Mouse (Mus musculus): Measurements from ENCODE around the gene Qsox1. TPM values are rescaled to one million over a fixed set of nuclear protein-coding genes. Genes with fewer than 3 reads are reported as not detected.

Qsox1 gene
- polyA plus RNA-seq, 1 experiment from 2014 or later = 47.8 TPM

DNA sequence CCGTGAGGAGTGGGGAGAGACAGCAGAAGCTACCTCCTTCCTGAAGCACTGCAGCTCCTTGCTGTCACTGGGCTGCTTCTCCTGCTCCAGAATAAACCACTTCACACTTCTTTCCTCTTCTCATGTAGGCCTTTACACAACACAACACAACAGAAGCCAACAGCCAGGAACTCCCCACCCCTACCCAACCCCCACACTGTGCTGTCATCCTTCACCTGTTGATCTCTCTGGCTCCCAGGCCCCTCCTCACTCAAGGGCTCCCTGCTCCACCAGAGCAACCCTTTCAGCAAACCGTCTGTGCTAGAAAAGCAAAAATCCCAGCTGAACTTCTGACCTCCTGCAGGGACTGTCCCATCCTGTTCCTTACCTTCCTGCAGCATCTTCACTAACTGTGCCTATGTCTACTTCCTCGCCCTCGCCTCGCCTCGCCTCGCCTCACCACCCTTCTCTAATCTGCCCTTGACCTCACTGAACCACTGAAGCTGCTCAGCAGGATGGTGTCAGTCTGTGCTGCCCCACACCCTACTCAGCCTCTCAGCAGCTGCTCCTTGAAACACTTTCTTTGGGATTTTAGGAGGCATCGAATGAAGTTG lies 15.1 kb upstream of the Qsox1 start:
- WGBS = 40% methylated on average over 8 of the region's 8 CpGs
- Histone ChIP-seq H3K27ac (ENCODE audit: low read length) (no peak overlapping the region), H3K27me3 (ENCODE audit: control insufficient read depth, insufficient read depth, low read depth, low read length) (no peaks in the 10 kb centered on the region), H3K4me2 (ENCODE audit: low read depth, low read length) (no peak overlapping the region), H3K9ac (ENCODE audit: low read length) (no peak overlapping the region), H3K36me3 (ENCODE audit: control insufficient read depth, insufficient read depth, low read length) (no peaks in the 10 kb centered on the region), H3K9me3 (ENCODE audit: control insufficient read depth, low read length) (no peaks in the 10 kb centered on the region), H3K4me1 (replicated peaks; ENCODE audit: control insufficient read depth, insufficient read depth, low read length) (no peaks in the 10 kb centered on the region), H3K4me3 (ENCODE audit: low read length) (no peak overlapping the region)
- no peak for ATAC-seq (ENCODE audit: low read depth)

DNA sequence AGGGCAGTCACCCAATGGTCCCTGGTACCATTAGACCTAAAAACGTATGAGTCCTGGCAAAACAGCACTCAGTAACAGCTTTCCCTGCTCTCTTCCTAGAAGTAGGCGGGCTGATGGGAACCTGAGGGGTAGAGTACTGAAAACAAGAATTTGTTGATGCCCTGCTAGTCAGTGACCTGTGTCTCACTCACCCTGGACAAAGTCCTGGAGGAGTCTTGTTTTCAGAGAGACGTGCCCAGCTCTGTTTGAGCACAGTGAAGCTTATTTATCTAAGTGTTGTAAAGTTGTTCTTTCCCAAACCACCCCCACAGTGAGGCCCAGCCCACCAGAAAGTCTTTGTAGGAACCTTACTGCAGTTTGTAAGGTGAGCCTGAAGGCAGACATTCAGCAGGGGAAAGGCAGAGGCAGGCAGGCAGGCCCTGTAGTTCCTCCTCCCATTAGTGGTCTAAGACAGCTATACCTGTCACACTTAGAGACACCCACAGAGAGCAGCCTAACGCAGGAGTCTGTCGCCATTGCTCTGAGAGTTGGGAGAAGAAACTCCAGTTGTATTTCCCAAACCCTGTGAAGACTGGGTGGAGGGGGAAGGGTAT lies 14.2 kb upstream of the Qsox1 start:
- H3K27me3 ChIP-seq (ENCODE audit: control insufficient read depth, insufficient read depth, low read depth, low read length) = no peaks in the 10 kb centered on the region
- H3K4me3 ChIP-seq (ENCODE audit: low read length) = no peak overlapping the region
- WGBS = 31% methylated on average over 5 of the region's 5 CpGs
- no peaks in the 10 kb centered on the region for H3K36me3 ChIP-seq (ENCODE audit: control insufficient read depth, insufficient read depth, low read length)
- ATAC-seq (ENCODE audit: low read depth) = no peak
- no peak overlapping the region for H3K27ac ChIP-seq (ENCODE audit: low read length)
- H3K4me1 ChIP-seq (replicated peaks; ENCODE audit: control insufficient read depth, insufficient read depth, low read length) = no peaks in the 10 kb centered on the region
- H3K9ac ChIP-seq (ENCODE audit: low read length) = no peak overlapping the region
- no peak overlapping the region for H3K4me2 ChIP-seq (ENCODE audit: low read depth, low read length)
- no peaks in the 10 kb centered on the region for H3K9me3 ChIP-seq (ENCODE audit: control insufficient read depth, low read length)

DNA sequence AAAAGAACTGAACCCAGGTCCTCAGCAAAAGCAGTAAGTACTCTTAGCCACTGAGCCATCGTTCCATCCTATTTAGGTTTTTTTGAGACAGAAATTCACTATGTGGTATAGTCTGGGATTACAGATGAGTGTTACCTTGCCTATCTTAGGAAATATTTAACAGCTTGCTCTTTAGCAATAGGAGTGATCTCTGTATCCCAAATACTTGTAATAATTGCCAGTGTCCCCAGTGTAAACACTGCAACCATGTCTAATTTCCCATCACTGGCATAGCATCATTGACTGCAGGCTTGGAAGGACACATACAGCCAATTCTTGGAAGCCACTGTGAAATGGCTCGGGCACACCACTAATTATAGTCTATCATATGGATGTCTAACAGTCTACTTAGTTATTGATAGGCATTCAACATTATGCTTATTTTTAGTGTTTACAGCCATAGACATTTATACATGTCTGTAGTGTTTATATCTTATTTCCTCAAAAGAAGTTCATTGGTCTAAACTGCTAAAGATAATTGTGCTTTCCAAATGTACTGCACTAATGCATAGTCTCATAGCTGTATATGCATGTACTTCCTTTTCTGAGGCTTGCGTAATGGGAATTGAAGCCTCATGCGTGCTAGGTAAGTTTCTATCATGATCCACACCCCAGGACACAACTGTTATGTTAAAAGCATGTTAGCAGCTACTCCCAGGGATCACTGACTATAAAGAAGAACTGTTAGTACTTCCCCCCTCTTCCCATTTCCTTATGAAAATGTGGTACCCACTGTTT lies 13.4 kb upstream of the Qsox1 start:
- no peaks in the 10 kb centered on the region for H3K36me3 ChIP-seq (ENCODE audit: control insufficient read depth, insufficient read depth, low read length)
- no peak overlapping the region for H3K4me2 ChIP-seq (ENCODE audit: low read depth, low read length)
- no peak overlapping the region for H3K9ac ChIP-seq (ENCODE audit: low read length)
- no peaks in the 10 kb centered on the region for H3K9me3 ChIP-seq (ENCODE audit: control insufficient read depth, low read length)
- 76% methylated on average over 4 of the region's 4 CpGs for WGBS
- no peaks in the 10 kb centered on the region for H3K27me3 ChIP-seq (ENCODE audit: control insufficient read depth, insufficient read depth, low read depth, low read length)
- H3K27ac ChIP-seq (ENCODE audit: low read length) = no peak overlapping the region
- no peaks in the 10 kb centered on the region for H3K4me1 ChIP-seq (replicated peaks; ENCODE audit: control insufficient read depth, insufficient read depth, low read length)
- H3K4me3 ChIP-seq (ENCODE audit: low read length) = no peak overlapping the region
- no peak for ATAC-seq (ENCODE audit: low read depth)

DNA sequence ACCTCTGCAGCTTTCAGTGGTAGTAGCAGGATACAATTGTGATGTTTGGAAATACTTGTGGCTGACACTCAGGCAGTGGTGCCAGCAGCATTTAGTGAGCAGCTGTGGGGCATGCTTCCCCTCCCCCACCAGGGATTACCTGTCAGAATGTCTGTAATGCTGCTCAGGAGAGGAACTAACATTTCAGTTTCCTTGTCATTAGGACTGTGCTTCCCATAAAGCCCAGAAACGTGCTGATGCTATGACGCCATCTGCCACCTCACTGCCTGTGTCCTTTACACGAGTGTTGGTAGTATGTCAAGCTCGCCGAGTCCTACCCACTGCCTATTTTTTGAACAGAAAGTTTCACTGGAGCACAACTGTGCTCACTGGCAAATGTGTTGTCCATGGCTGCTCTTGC lies 8.0 kb upstream of the Qsox1 start:
- H3K27me3 ChIP-seq (ENCODE audit: control insufficient read depth, insufficient read depth, low read depth, low read length) = no peaks in the 10 kb centered on the region
- no peak for ATAC-seq (ENCODE audit: low read depth)
- H3K4me3 ChIP-seq (ENCODE audit: low read length) = no peak overlapping the region
- no peak overlapping the region for H3K27ac ChIP-seq (ENCODE audit: low read length)
- H3K4me2 ChIP-seq (ENCODE audit: low read depth, low read length) = no peak overlapping the region
- H3K4me1 ChIP-seq (replicated peaks; ENCODE audit: control insufficient read depth, insufficient read depth, low read length) = no peaks in the 10 kb centered on the region
- no peaks in the 10 kb centered on the region for H3K9me3 ChIP-seq (ENCODE audit: control insufficient read depth, low read length)
- H3K36me3 ChIP-seq (ENCODE audit: control insufficient read depth, insufficient read depth, low read length) = no peaks in the 10 kb centered on the region
- no peak overlapping the region for H3K9ac ChIP-seq (ENCODE audit: low read length)
- 75% methylated on average over 5 of the region's 5 CpGs for WGBS

DNA sequence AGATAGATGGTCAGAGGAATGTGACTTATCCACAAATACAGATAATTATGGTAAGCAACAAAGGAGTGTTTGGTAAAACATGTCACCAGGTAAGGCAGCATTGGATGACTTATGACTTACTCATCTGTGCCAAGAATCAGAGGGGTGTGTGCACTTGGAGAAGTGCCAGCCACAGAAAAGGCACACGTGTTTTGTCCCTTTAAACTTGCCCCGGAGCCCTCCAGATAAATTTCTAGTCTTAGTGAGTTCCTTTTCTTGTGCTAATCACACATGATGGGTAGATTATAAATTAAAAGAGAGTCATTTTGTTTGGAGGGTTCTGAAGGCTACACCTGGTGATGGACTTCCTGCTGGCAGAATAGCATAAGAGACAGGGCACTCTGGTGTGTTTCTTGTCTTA lies 3.5 kb upstream of the Qsox1 start:
- WGBS = 32% methylated on average over 2 of the region's 2 CpGs
- ATAC-seq (ENCODE audit: low read depth) = no peak
- no peaks in the 10 kb centered on the region for H3K9me3 ChIP-seq (ENCODE audit: control insufficient read depth, low read length)

DNA sequence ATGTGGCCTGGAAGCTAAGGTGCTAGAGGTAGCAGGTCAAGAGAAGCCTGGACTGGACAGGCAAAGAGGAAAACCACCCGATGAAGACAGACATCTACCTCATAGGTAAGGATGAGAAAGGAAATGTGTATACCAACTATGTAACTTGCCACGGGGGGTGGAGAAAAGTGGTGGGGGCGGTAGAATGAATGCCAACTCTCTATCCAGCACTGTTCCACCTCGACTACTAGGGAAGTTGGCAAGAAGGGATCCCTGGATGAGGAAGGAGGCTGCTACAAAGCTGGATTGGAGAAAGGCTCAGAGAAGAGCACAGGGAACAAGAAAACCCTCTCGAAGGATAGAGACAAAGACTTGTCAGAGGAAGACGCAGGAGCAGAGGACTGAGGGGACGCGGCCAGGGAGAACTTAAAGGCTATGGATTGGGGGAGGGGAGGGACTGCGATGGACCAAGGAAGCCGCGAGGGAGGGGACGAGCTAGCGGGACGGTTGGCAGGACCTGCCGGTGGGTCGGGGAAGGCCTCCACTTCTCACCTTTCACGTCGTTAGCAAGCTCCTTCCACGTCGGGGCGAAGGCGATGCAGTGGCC lies 601 bp downstream of the Qsox1 start:
- peak; percentile 34; the same call in 1 of the 2 replicates for ATAC-seq (ENCODE audit: low read depth)
- WGBS = 3% methylated on average over 20 of the region's 22 CpGs
- no peaks in the 10 kb centered on the region for H3K27me3 ChIP-seq (ENCODE audit: control insufficient read depth, insufficient read depth, low read depth, low read length)
- peak overlapping the region; percentile 84 for H3K9ac ChIP-seq (ENCODE audit: low read length)
- H3K36me3 ChIP-seq (ENCODE audit: control insufficient read depth, insufficient read depth, low read length) = no peaks in the 10 kb centered on the region
- peak overlapping the region; percentile 79 for H3K4me2 ChIP-seq (ENCODE audit: low read depth, low read length)
- H3K4me1 ChIP-seq (replicated peaks; ENCODE audit: control insufficient read depth, insufficient read depth, low read length) = peaks cover 29% of the 10 kb centered on the region
- H3K27ac ChIP-seq (ENCODE audit: low read length) = peak overlapping the region; percentile 67
- peak overlapping the region; percentile 92 for H3K4me3 ChIP-seq (ENCODE audit: low read length)
- no peaks in the 10 kb centered on the region for H3K9me3 ChIP-seq (ENCODE audit: control insufficient read depth, low read length)

More for the DNA sequence above, 3.5 kb upstream of the Qsox1 start:
- Histone ChIP-seq H3K4me1 (replicated peaks; ENCODE audit: control insufficient read depth, insufficient read depth, low read length) (peaks cover 7% of the 10 kb centered on the region), H3K36me3 (ENCODE audit: control insufficient read depth, insufficient read depth, low read length) (no peaks in the 10 kb centered on the region), H3K4me3 (ENCODE audit: low read length) (no peak overlapping the region), H3K27ac (ENCODE audit: low read length) (no peak overlapping the region), H3K4me2 (ENCODE audit: low read depth, low read length) (no peak overlapping the region), H3K9ac (ENCODE audit: low read length) (no peak overlapping the region), H3K27me3 (ENCODE audit: control insufficient read depth, insufficient read depth, low read depth, low read length) (no peaks in the 10 kb centered on the region)

DNA sequence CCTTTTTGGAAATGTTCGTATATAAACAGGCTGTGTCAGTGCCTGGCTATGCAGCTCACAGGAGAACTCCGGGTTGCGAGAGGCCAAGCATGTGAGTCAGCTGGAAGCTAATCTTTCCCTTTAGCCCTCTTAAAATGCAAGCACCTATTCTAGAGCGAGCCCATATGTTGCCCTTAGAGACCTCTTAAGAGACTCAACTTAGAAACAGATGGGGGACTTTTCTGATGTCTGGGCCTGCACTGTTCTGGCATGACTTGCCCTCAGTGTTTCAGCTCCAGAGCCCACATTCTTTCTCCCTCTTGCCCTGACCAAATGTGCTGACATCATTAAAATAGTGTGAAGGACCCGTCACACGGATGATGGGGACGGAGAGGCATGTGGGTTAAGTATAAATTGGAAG lies 2.1 kb downstream of the Qsox1 start:
- no peak overlapping the region; the same call in 1 of the 2 replicates for H3K9ac ChIP-seq (ENCODE audit: low read length)
- H3K27me3 ChIP-seq (ENCODE audit: control insufficient read depth, insufficient read depth, low read depth, low read length) = no peaks in the 10 kb centered on the region
- H3K4me2 ChIP-seq (ENCODE audit: low read depth, low read length) = peak overlapping the region; percentile 79
- peak overlapping the region; percentile 15 for H3K4me3 ChIP-seq (ENCODE audit: low read length)
- WGBS = 26% methylated on average over 7 of the region's 7 CpGs
- ATAC-seq (ENCODE audit: low read depth) = peak; percentile 8; the same call in 1 of the 2 replicates
- H3K36me3 ChIP-seq (ENCODE audit: control insufficient read depth, insufficient read depth, low read length) = no peaks in the 10 kb centered on the region
- H3K4me1 ChIP-seq (replicated peaks; ENCODE audit: control insufficient read depth, insufficient read depth, low read length) = peaks cover 29% of the 10 kb centered on the region
- no peaks in the 10 kb centered on the region for H3K9me3 ChIP-seq (ENCODE audit: control insufficient read depth, low read length)
- peak overlapping the region; percentile 88 for H3K27ac ChIP-seq (ENCODE audit: low read length)

DNA sequence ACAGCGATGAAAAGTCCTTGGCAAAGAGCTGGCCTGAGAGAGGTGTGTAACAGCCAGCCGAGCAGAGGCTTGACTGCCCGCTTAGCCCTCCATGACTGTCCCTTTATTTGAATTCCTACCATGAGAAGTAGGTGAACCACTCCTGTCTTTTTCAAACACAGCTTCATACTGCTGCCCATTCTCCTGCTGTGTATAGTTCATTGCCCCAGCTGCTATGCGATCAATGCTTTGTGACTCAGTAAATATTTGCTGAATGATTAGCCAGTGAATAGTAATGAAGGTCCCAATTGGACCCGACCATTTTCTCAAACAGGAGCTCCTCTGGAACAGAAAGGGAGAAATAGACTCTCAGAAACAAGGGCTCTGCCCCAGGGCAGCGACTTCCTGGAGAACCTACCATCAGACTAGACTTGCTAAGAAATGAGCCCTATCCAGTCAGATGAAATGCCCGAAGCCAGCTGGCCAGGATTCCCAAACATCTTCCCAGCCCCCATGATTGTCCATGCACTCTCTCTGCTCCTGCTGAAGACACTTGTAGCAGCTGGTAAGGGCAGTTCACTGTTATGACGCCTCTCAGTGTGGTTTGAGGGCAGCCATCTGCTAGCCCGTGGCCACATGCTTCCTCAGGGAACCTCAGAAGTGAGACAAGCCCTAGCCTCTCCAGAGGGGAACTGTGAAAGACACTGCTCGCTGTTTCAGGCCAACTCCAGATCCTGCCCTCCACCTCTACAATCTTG lies 2.8 kb downstream of the Qsox1 start:
- peak overlapping the region; percentile 15; the same call in 1 of the 2 replicates for H3K9ac ChIP-seq (ENCODE audit: low read length)
- H3K27ac ChIP-seq (ENCODE audit: low read length) = peak overlapping the region; percentile 88
- ATAC-seq (ENCODE audit: low read depth) = peak; percentile 83

More for the DNA sequence above, 2.8 kb downstream of the Qsox1 start:
- H3K27me3 ChIP-seq (ENCODE audit: control insufficient read depth, insufficient read depth, low read depth, low read length) = no peaks in the 10 kb centered on the region
- H3K4me3 ChIP-seq (ENCODE audit: low read length) = peak overlapping the region; percentile 15
- WGBS = 25% methylated on average over 10 of the region's 10 CpGs
- H3K4me2 ChIP-seq (ENCODE audit: low read depth, low read length) = peak overlapping the region; percentile 79
- peaks cover 29% of the 10 kb centered on the region for H3K4me1 ChIP-seq (replicated peaks; ENCODE audit: control insufficient read depth, insufficient read depth, low read length)
- H3K9me3 ChIP-seq (ENCODE audit: control insufficient read depth, low read length) = no peaks in the 10 kb centered on the region
- no peaks in the 10 kb centered on the region for H3K36me3 ChIP-seq (ENCODE audit: control insufficient read depth, insufficient read depth, low read length)
